Mouse (Mus musculus) lung, postnatal 0 days (tissue): ENCODE data around the gene D630003M21Rik.

Experiments used
- CTCF ChIP-seq: IDR thresholded peaks from 2 replicates; pipeline ENCODE4 v1.5.1; 2016; ENCODE audit warnings: antibody characterized with exemption, mild to moderate bottlenecking
- EP300 ChIP-seq: IDR thresholded peaks from 2 replicates; pipeline ENCODE4 v1.6.1; 2016; ENCODE audit warnings: antibody characterized with exemption, mild to moderate bottlenecking, control low read depth

- no peak for TF ChIP-seq CTCF
- no peak for TF ChIP-seq EP300
Measured at GRCm38 (mm10) chr2:158236698-158237097, 7.7 kb upstream of the D630003M21Rik start.
